Mouse (Mus musculus) left cerebral cortex, postnatal 36 days (tissue): ENCODE results near the gene Tnrc18. TPM values are rescaled to one million over a fixed set of nuclear protein-coding genes. Genes with fewer than 3 reads are reported as not detected.
"Not testable (repeated sequence)": the region's sequence is repeated elsewhere in the genome, so short reads cannot be mapped to it uniquely, and the experiment has no call there.

Experiments used
- DNase-seq, 2 experiments: peaks; one replicate each; pipeline ENCODE4 v3.0.0; 2021 to 2022; ENCODE audit warnings: low spot score in 2 of 2, mixed read lengths in 1 of 2
- intact Hi-C: fragments of 180-260 bp; cut with DNase I; formaldehyde crosslinking; loops from one replicate; pipeline ENCODE4 v1.15.1; 2025
- total RNA-seq, 2 experiments: library from RNA; stranded (reverse); gene quantifications; 2 replicates each; pipeline ENCODE4 v1.2.3; 2021

The Tnrc18 gene
- total RNA-seq, result 100 to 1,000 TPM; 117 to 147 TPM

GRCm38 (mm10) chr5:142817524-142818434, at the start of gene Tnrc18:
Tnrc18 (minus strand) TSS chr5:142817662.
- DNase-seq, result peak; percentile 98 to 100
- intact Hi-C loops, result loop anchor here (2.0 to 5.0 kb wide), 4 partner anchors 55 to 1990 kb away; partner anchors contain the start of gene Actb

DNA sequence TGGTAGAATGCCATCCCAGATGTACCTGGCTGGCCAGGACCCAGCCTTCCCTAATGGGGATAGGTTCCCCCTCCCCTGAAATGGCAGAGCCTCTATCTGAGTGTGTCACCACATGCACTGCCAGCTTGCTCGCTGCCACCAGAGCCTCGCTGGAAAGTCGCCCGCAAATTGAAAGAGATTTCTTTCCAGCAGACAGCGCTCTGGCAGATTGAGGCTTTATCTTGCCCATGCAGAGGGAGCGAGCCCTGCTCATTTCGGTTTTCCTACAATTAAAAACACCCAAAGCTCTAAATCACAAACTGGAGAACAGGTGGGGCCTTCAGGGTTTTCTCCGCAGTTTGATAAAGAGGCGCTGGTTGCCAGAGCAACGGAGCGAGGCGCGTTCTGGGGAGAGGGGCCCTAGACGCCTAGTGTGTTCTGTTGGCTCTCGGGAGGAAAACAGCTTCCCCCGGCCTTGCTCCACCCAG, 40.3 kb upstream of the Tnrc18 start:
- peak; percentile 69 for DNase-seq
- intact Hi-C loops, result loop anchor here (5.0 kb wide), 1 partner anchor 35 kb away; no protein-coding TSS in a partner anchor

DNA sequence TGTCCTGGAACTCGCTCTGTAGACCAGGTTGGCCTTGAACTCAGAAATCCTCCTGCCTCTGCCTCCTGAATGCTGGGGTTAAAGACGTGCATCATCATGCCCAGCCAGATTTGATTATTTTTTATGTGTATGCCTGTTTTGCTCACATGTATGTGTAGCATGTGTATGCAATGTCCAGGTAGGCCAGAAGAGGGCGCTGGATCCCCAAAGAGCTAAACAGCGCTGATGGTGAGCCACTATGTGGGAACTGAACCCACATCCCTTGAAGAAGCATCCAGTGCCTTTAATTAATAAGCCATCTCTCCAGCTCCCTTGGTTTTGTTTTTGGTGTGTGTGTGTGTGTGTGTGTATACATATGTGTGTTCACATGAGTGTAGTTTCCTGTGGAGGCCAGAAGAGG, 38.9 kb upstream of the Tnrc18 start:
- intact Hi-C loops, result loop anchor here (5.0 kb wide), 1 partner anchor 34 kb away; no protein-coding TSS in a partner anchor
- no peak for DNase-seq

- intact Hi-C loops, result loop anchor here (5.0 kb wide), 1 partner anchor 33 kb away; no protein-coding TSS in a partner anchor
- no peak for DNase-seq
Measured at GRCm38 (mm10) chr5:142854877-142855276, 37.4 kb upstream of the Tnrc18 start.

DNA sequence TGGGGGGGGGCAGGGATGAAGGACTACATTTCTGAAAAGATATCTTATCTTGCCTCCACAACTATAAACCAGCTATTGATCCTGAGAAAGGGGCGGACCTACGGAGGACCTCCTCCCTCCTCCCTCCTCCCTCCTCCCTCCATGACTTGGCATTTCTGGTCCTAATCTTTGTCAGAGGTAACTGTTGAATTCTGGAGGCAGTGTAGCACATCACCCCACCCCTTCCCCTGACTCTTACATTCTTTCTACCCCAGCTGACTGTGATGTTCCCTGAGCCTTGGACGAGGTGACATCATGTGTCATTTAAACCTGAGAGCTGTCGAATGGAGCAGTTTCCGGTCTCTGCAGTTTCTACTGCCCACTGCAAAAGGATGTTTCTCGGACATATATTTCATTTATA, 36.1 kb upstream of the Tnrc18 start:
- intact Hi-C loops, result no loop called here
- no peak for DNase-seq

DNA sequence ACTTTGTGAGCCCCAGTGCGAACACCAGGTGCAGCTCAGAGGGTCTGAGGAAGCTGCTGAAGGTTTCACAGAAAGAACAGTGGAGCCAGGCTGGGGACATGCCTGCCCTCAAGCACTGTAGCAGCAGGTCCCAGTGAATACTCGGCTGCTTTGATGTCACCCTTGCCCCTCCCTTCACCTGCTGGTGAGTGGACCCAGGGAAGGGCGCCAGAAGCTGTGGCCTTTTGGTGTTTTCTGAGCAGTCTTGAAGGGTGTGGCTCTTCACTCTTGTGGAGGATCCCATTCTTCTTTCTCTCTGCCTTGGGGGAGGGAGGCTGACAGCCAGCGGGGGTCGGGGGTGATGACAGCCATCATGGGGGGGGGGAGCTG, 34.2 kb upstream of the Tnrc18 start:
- intact Hi-C loops, result no loop called here
- no peak for DNase-seq

- no peak for DNase-seq
- intact Hi-C loops, result no loop called here
Measured at GRCm38 (mm10) chr5:142850916-142851680, 33.6 kb upstream of the Tnrc18 start.

- intact Hi-C loops, result no loop called here
Measured at GRCm38 (mm10) chr5:142850476-142850875, 33.0 kb upstream of the Tnrc18 start.

GRCm38 (mm10) chr5:142848911-142849310, 31.4 kb upstream of the Tnrc18 start:
- intact Hi-C loops, result no loop called here

More at GRCm38 (mm10) chr5:142850476-142850875, 33.0 kb upstream of the Tnrc18 start:
- no peak for DNase-seq

DNA sequence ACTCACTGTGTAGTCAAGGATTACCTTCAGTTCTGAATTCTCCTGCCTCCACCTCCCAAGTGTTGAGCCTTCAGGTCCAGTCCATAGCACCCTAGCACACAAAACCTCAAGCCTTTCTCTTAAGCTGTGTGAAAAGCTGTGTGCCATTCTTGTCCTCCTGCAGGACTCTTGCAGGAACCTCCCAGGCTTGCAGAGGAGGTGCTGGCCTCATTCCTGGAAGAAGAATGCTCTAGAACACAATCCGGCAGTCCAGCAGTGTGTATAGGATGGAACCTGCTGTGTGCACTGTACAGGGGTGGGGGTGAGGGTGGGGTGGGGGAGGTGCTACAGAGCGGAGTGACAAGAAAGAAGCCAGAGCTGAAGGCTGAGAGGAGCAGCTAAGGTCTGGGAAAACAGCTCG, 30.7 kb upstream of the Tnrc18 start:
- intact Hi-C loops, result no loop called here
- DNase-seq, result peak in 1 of 2 experiments; percentile 14

More at GRCm38 (mm10) chr5:142848911-142849310, 31.4 kb upstream of the Tnrc18 start:
- DNase-seq, result no peak

DNA sequence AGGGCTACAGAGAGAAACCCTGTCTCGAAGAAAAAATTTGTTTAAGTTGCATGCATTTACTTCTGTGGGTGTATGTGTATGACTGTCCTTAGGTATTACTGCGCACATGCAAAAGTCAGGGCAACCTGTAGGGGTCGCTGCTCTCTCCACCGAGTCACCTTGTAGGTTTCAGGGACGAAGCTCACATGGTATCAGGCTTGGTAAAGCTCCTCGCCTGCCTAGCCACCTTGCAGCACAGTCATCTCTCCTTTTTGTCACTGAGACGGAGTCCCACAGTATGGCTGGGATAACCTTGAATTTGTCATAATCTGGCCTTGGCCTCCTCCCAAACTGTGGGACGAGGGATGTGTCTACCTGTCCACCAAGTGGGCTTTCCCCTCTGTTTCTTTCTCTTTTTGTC, 27.0 kb upstream of the Tnrc18 start:
- DNase-seq, result no peak
- intact Hi-C loops, result no loop called here

GRCm38 (mm10) chr5:142842137-142842642, 24.7 kb upstream of the Tnrc18 start:
- no peak for DNase-seq
- intact Hi-C loops, result no loop called here

GRCm38 (mm10) chr5:142841372-142842136, 24.1 kb upstream of the Tnrc18 start:
- intact Hi-C loops, result no loop called here
- DNase-seq, result no peak

DNA sequence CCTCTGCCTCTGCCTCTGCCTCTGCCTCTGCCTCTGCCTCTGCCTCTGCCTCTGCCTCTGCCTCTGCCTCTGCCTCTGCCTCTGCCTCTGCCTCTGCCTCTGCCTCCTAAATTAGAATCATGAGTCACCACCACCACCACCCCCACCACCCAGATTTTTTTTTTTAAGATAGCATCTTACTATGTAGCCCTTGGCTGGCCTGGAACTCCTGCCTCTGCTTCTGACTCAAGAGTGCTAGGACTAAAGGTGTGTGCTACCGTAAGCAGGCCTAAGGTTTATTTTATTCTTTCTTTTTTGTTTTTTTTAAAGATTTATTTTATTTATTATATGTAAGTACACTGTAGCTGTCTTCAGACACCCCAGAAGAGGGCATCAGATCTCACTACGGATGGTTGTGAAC, 20.0 kb upstream of the Tnrc18 start:
- DNase-seq, intact Hi-C loops: not testable (repeated sequence)

DNA sequence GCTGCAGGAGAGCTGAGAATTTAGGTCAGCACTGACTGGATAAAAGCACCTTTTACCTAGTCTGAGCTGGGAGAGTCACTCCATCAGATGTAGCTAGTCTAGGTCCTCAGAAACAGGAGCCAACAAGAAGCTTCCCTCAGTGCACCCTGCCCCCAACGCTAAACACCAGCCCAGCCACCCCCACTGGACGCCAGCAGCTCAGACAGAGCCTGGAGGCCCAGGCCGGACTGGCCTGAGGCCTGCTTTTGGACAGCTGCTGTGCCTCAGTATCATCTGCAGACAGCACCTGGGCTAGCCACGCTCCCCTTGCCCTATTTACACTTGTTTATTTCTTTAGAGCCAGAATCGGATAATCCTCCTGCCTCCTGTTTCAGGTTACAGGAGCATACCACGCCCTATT, 19.4 kb upstream of the Tnrc18 start:
- DNase-seq, result no peak

DNA sequence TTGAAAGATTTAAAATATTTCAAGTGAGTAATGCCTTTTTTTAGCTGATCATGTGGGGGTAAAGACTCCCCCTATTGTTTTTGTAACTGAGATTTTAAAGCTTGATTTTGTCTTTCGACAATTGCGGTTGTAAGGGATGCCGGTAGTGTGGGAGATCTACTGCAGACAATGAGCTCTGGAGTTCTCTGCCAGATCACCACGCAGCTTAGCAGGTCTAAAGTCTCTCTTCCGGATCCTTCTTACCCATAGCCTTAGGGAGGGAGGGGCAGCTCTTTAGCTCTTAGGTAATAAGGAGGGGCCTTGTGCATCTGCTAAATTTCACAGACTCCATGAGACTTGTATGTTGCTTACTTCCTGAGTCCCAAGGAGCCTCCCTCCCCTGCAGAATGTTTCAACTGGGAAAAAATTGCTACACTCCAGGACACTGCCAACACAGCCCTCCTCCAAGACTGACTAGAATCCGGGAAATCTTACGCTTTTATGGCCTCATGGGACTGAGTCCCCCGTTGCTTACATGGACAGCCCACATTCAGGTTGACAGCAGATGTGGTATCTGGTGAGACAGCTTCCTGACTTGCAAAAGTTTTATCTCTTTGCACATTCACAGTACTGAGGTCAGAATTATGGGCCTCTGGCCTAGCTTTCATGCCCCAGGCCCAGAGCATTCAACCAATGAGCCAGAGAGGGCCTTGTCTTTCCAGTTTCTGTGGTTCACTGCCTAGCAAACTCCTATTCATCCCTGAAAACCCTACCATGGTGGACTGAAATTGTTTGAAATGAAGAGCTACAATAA, 16.4 kb upstream of the Tnrc18 start:
- intact Hi-C loops, result no loop called here
- no peak for DNase-seq

More for the DNA sequence above, 19.4 kb upstream of the Tnrc18 start:
- intact Hi-C loops, result no loop called here

DNA sequence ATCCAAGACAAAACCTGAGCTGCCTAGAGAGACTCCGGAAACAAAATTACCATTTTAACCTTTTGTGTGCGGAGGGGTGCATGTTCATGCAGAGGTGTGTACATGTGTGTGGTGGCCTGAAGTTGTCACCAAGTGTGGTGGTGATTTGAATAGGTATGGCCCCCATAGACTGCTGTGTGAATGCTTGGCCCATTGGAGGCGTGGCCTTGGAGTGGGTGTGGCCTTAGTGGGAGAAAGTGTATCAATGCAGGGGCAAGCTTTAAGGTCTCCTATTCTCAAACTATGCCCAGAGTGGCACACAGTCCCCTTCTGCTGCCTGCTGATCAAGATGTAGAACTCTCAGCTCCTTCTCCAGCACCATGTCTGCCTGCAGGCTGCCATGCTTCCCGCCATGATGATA, 8.7 kb upstream of the Tnrc18 start:
- no peak for DNase-seq
- intact Hi-C loops, result no loop called here

DNA sequence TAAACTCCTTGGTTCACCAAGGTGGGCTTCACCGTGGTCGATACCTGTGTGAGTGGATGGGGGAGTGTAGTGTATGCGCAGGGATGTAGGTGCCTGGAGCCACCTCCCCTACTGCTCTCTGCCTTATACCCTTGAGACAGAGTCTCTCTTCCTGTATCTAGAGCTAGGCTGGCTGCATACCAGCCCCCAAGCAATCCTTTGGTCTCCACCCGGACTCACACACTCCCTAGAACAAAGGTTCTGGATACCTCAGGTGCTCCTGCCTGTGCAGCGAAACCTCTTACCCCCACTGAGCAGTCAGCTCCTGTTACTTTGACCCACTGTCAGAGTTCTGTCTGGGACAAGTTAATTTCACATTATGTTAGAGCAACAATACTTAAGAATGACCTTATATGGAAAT, 8.2 kb upstream of the Tnrc18 start:
- no peak for DNase-seq
- intact Hi-C loops, result no loop called here
